Mouse (Mus musculus) myocyte (in vitro differentiated cells): ENCODE measurements around the gene Zfp804b.

ENCODE experiments used
- CEBPB ChIP-seq: IDR thresholded peaks from 2 replicates; pipeline ENCODE4 v1.6.1; 2011; ENCODE audit warnings: mild to moderate bottlenecking, moderate library complexity; ENCODE audit not compliant: poor library complexity, insufficient read depth, severe bottlenecking
- E2F4 ChIP-seq: IDR thresholded peaks from one replicate; pipeline ENCODE4 v1.6.1; 2011; ENCODE audit warnings: mild to moderate bottlenecking, control low read depth, moderate library complexity; ENCODE audit not compliant: insufficient read depth
- MAX ChIP-seq: IDR thresholded peaks from one replicate; pipeline ENCODE4 v1.6.1; 2011; ENCODE audit warnings: low read depth, mild to moderate bottlenecking, control low read depth
- MYOD1 ChIP-seq, 3 experiments: IDR thresholded peaks; one replicate each; pipeline ENCODE4 v1.6.1; 2011; ENCODE audit warnings: control low read depth in 2 of 3, low read depth in 2 of 3, mild to moderate bottlenecking in 2 of 3, moderate library complexity in 1 of 3; ENCODE audit not compliant: insufficient read length in 2 of 3, control insufficient read depth in 1 of 3
- MYOG ChIP-seq, 3 experiments: IDR thresholded peaks; one replicate each; pipeline ENCODE4 v1.6.1; 2011; ENCODE audit warnings: control low read depth in 2 of 3, low read depth in 2 of 3, mild to moderate bottlenecking in 2 of 3; ENCODE audit not compliant: insufficient read length in 2 of 3, control insufficient read depth in 1 of 3, insufficient read depth in 1 of 3
- POLR2A ChIP-seq: IDR thresholded peaks from one replicate; pipeline ENCODE4 v1.6.1; 2011; ENCODE audit warnings: low read depth, mild to moderate bottlenecking, control low read depth, moderate library complexity; ENCODE audit not compliant: insufficient read length
- POLR2AphosphoS2 ChIP-seq: IDR thresholded peaks from one replicate; pipeline ENCODE4 v1.6.1; 2011; ENCODE audit warnings: low read depth, control low read depth; ENCODE audit not compliant: insufficient read length
- REST ChIP-seq: IDR thresholded peaks from one replicate; pipeline ENCODE4 v1.6.1; 2011; ENCODE audit warnings: mild to moderate bottlenecking, control low read depth, moderate library complexity; ENCODE audit not compliant: insufficient read depth, insufficient read length
- SRF ChIP-seq: IDR thresholded peaks from one replicate; pipeline ENCODE4 v1.6.1; 2011; ENCODE audit warnings: low read depth; ENCODE audit not compliant: control insufficient read depth, insufficient read length
- TCF12 ChIP-seq: IDR thresholded peaks from one replicate; pipeline ENCODE4 v1.6.1; 2011; ENCODE audit warnings: mild to moderate bottlenecking, control low read depth; ENCODE audit not compliant: poor library complexity, insufficient read depth, severe bottlenecking
- TCF3 ChIP-seq: IDR thresholded peaks from one replicate; pipeline ENCODE4 v1.6.1; 2011; ENCODE audit warnings: low read depth, control low read depth; ENCODE audit not compliant: insufficient read length
- USF1 ChIP-seq: IDR thresholded peaks from one replicate; pipeline ENCODE4 v1.6.1; 2011; ENCODE audit warnings: low read depth, mild to moderate bottlenecking, control low read depth, moderate library complexity

DNA sequence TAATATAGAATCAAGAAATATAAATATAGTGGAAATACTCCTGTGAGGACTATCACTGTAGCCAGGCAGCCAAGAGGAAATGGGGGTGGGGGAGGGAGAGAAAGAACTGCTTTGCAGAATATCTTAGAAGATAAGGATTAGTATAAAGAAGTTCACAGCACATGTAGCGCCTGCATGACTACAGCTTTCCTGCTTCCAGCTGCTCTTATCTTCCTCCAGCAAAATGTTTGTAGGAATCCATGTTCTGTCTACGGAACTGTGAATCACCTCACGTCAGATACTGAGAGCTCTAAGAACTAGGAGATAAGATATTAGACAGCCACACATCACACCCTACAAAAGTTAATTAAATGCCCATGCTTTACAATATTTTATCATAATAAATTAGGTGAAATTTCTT is 433.3 kb downstream of the Zfp804b start:
- TF ChIP-seq TCF12 (no peak), POLR2A (no peak), REST (no peak), USF1 (no peak), POLR2AphosphoS2 (no peak), MYOD1 (IDR thresholded peaks at IDR 0.05; ENCODE audit: control insufficient read depth in 1 of 3, insufficient read length in 2 of 3, low read depth in 2 of 3) (no peak), SRF (no peak), E2F4 (no peak), MAX (no peak), MYOG (IDR thresholded peaks at IDR 0.05; ENCODE audit: control insufficient read depth in 1 of 3, insufficient read depth in 1 of 3, insufficient read length in 2 of 3, low read depth in 2 of 3) (no peak), TCF3 (no peak), CEBPB (no peak)
